Mouse (Mus musculus): ENCODE results near the gene Itgb3.

Itgb3 gene

DNA sequence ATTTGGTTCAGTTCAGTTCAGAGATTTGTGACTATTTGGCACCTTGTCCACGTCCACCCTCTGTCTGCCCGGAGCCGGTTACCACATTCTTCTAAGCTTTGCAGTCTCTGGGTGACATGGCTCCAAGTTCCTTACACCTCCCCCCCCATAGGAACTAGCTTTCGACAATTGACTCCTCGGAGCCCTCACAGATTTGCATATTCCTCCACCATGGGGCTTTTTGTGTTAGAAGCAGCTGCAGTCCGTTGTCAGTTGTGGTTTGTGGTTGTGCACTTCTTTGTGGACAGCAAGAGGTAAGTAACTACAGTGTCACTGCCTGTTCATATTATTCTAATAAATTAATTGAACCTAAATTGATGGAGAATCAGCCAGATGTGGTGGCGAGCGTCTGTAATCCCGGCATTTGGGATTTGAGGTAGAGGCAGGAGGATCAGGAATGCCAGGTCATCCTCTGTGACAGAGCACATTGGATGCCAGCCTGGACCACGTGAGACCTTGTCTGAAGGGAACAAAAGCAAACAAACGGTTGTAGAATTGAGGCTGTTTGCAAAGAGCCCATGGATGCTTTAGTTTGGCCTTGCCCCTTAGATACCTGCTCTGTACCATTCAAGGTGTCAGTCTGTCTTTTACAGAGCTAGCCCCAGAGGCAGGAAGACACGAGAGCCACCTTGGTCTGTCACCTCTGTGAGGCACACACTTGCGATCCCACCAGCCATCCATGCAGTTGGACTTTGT is 25.0 kb upstream of the Itgb3 start:
- no peak for DNase-seq (ENCODE audit: extremely low spot score)

- no peak for DNase-seq (ENCODE audit: extremely low spot score)
Measured at GRCm38 (mm10) chr11:104585495-104585894, 22.3 kb upstream of the Itgb3 start.

DNA sequence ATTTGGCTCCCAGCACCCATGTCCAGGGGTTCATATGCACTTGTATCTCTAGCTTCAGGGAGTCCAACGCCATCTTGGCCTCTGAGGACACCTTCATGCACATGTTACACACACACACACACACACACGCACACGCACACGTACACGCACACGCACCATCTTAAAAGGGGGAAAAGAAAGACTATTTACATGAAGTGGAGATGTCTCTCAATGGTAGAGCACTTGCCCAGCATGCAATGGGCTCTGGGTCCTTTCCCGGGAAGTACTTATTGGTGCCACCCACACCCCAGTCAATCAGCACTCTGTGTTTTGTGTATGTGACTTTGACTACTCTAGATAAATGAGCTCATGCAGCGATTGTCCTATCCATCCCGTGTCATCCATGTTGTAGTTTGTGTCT is 19.9 kb upstream of the Itgb3 start:
- DNase-seq (ENCODE audit: extremely low spot score) = no peak

- no peak for DNase-seq (ENCODE audit: extremely low spot score)
Measured at GRCm38 (mm10) chr11:104588513-104588912, 19.3 kb upstream of the Itgb3 start.

- DNase-seq (ENCODE audit: extremely low spot score) = no peak
Measured at GRCm38 (mm10) chr11:104589570-104589969, 18.2 kb upstream of the Itgb3 start.

- DNase-seq (ENCODE audit: extremely low spot score) = peak; percentile 85
Measured at GRCm38 (mm10) chr11:104590148-104590547, 17.7 kb upstream of the Itgb3 start.

GRCm38 (mm10) chr11:104592066-104592835 is 15.5 kb upstream of the Itgb3 start:
- no peak for DNase-seq (ENCODE audit: extremely low spot score)

DNA sequence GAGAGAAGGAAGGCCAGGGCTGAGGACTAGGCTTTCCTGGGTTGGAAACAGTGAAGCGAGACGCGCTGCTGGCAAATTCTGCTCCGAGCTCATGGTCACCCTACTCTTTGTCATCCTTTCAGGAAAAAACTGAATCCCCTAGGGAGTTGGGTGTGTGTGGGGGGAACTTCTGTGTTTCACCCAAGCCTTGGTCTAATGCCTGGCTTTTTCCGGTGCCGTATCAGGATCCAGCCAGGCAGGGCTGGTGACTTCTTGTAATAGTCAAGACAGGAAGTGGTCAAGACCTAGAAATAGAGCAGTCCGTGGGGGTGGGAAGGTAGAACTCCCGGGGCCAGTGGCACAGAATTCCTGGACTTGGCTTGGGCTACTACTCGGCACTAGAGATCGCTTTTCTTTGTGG is 11.4 kb upstream of the Itgb3 start:
- DNase-seq (ENCODE audit: extremely low spot score) = no peak

GRCm38 (mm10) chr11:104599265-104599945 is 8.4 kb upstream of the Itgb3 start:
- no peak for DNase-seq (ENCODE audit: extremely low spot score)

DNA sequence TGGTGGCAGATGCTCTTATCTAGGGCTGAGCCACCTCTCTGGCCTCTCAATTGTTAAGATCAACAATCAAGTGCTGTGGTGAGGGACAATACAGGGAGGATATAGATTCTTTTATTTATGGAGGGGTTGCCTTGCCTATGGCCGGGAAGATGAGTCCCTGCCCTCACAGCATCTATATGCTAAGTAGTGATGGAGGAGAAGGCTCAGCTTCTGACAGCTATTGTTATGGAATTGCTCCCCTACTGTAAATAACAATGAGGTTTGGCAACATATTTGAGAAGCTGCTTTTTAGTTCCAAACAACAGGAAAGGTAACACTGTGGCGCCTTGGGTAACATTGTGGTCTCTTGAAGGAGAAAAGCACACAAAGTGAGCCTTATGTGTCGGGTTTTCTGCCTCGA is 7.1 kb upstream of the Itgb3 start:
- DNase-seq (ENCODE audit: extremely low spot score) = no peak

DNA sequence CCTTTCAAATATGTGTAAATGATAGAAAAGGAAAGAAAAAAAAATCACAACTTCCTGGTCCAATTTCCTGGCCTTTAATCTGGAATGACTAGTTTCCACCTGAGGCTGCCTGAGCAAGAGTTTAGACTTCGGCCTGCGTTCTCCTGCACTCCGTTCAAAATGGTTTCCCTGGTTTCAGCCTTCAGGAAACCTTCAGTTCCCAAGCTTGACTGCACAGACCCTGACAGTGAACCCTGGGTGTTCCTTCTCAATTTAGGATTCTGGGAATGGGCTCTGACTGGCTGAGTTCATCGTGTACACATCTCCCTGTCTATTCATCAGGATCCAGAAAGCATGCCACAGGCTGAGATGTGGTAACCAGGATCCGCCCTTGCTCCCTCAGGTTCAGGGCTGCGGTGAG is 3.6 kb upstream of the Itgb3 start:
- DNase-seq (ENCODE audit: extremely low spot score) = no peak

GRCm38 (mm10) chr11:104608249-104608920 is 585 bp downstream of the Itgb3 start:
- no peak for DNase-seq (ENCODE audit: extremely low spot score)

- no peak for DNase-seq (ENCODE audit: extremely low spot score)
Measured at GRCm38 (mm10) chr11:104609033-104609684, 1.4 kb downstream of the Itgb3 start.

- no peak for DNase-seq (ENCODE audit: extremely low spot score)
Measured at GRCm38 (mm10) chr11:104609733-104610132, 1.9 kb downstream of the Itgb3 start.

GRCm38 (mm10) chr11:104611579-104612151 is 3.9 kb downstream of the Itgb3 start:
- DNase-seq (ENCODE audit: extremely low spot score) = no peak

DNA sequence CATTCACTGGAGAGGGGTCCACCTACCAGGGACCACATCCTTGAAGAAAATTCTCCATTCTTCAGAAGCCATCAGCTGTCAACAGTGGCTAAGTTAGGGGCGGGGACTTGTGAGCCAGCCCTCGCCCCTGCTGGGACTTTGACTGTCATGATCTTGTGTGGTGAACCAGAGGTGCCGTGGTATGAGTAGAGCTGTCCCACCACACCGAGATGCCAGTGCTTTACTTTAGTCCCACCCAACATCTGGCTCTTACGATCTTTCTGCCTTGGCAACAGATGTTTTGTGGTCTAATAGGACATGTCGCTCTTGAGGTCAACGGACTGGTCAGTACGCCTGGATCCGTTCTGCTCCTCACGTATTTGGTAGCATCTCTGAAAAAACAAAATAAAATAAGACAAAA is 5.8 kb downstream of the Itgb3 start:
- DNase-seq (ENCODE audit: extremely low spot score) = no peak

GRCm38 (mm10) chr11:104614130-104614529 is 6.3 kb downstream of the Itgb3 start:
- DNase-seq (ENCODE audit: extremely low spot score) = no peak

GRCm38 (mm10) chr11:104616182-104616581 is 8.4 kb downstream of the Itgb3 start:
- DNase-seq (ENCODE audit: extremely low spot score) = no peak

DNA sequence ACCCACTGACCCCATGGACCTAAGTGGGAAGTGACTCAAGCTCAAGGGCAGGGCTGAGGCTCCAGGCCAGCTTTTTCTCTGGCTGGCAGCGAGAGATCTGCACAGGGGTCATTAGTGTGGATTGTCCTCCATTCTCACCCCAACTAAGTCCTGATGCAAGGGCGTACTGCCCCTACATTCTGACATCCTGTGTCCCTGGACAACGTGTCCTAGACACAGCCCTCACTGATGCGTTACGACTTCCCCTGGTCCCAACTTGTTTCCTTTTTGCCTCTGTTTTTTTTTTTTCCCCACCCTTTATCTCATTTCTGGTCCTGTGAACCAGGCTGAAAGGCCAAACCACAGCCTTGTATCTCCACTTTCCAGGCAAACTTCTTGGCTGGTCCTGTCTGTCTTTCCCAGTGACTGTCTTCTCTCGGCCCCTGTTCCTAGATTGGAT is 10.9 kb downstream of the Itgb3 start:
- no peak for DNase-seq (ENCODE audit: extremely low spot score)

GRCm38 (mm10) chr11:104619084-104620022 is 11.6 kb downstream of the Itgb3 start:
- DNase-seq (ENCODE audit: extremely low spot score) = no peak
